Mouse (Mus musculus) E14TG2a.4 (cell line): ENCODE results near the gene Ambra1.

Source experiments
- CTCF ChIP-seq: conservative IDR thresholded peaks from 2 replicates; pipeline ENCODE4 v1.5.1; 2014; ENCODE audit warnings: low read length
- POU5F1 ChIP-seq: IDR thresholded peaks from 2 replicates; pipeline ENCODE4 v1.6.1; 2014; ENCODE audit warnings: low read length, borderline replicate concordance

- no peak for TF ChIP-seq CTCF
- TF ChIP-seq POU5F1: no peak
Observed at GRCm38 (mm10) chr2:91949411-91950274, 219.7 kb downstream of the Ambra1 start.
